Mouse (Mus musculus): Measurements from ENCODE around the gene Apbb1.

DNA sequence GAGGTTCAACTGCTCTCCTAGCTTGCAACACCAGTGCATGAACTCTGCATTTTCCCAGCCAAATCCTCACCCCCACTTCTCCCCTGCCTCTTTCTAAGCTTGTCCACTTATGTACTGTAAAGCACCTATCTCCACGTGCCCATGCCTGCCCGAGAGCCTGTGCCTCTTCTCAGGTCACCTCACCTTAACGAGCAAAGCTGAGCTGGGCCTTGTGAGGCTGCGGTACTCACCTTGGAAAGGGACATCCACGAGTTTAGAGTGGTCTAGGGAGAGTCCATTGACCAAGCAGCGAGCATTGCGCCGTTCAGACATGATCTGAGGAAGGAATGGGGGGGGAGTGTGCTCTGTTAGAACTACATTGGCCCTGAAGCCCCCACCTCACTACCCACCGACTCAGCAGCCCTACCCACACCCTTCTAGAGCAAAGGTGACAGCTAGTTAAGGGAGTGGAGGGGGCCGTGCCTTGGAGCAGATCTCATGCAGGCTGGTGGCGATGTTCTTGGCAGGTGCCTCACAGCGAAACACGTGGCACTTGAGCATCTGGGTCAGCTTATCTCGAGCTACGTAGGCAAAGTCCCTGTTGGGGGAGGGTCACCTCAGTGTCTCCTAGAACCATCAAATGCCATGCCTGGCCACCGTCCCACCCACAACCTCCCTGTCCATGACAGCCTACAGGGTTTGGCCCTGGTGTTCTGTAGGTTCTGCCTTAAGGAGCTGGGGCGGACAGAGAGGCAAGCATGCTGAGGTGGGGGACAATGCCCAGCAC is 16.2 kb downstream of the Apbb1 start:
- TF ChIP-seq POLR2A (IDR thresholded peaks at IDR 0.05; ENCODE audit: insufficient read depth, low read length) (no peak), CTCF (IDR thresholded peaks at IDR 0.05; ENCODE audit: low read depth, low read length) (no peak)

Data from ES-Bruce4 (cell line).